19 mouse cellular contexts compared by ENCODE assay signal in genomic region chr17:29231109-29231508, GRCm38 (mm10). TPM values are rescaled to one million over a fixed set of nuclear protein-coding genes. Genes with fewer than 3 reads are reported as not detected.
"Had no signal": no experiment of that assay in that cellular context is flagged by ENCODE, and none has a peak within 500 bp of the region (broad histone marks: within the 10 kb centered on the region; RNA-seq: fewer than 3 reads in every experiment).

No protein-coding gene starts in this region.

- H3K4me1 ChIP-seq: neural tube, embryonic 13.5 days had no signal

- H3K36me3 ChIP-seq: midbrain, embryonic 10.5 days; midbrain, embryonic 12.5 days; neural tube, embryonic 13.5 days; neural tube, embryonic 15.5 days had no signal

- DNase-seq: lung, adult 18-20 months; lung, embryonic 14.5 days; lung, postnatal 10 days; lung, postnatal 4 days; midbrain, embryonic 14.5 days; retina, postnatal 1 day; right cerebral cortex, adult 18-20 months; right cerebral cortex, postnatal 25 days; right cerebral cortex, postnatal 4 days; spleen, adult 18-20 months; thymus, adult 18-20 months; thymus, postnatal 14 days; thymus, postnatal 36 days had no signal

- H3K4me3 ChIP-seq: midbrain, embryonic 10.5 days; midbrain, embryonic 12.5 days; myocyte; neural tube, embryonic 13.5 days; neural tube, embryonic 15.5 days had no signal

- H3K9me3 ChIP-seq: midbrain, embryonic 10.5 days; midbrain, embryonic 12.5 days; neural tube, embryonic 13.5 days; neural tube, embryonic 15.5 days had no signal

RNA-seq across cellular contexts. Expression of gene Cpne5, which starts 6.9 kb away (rescaled TPM):
- total RNA-seq: megakaryocyte, adult 5-6 weeks had no signal
